Mouse (Mus musculus): Measurements from ENCODE around the gene Golph3l.

DNA sequence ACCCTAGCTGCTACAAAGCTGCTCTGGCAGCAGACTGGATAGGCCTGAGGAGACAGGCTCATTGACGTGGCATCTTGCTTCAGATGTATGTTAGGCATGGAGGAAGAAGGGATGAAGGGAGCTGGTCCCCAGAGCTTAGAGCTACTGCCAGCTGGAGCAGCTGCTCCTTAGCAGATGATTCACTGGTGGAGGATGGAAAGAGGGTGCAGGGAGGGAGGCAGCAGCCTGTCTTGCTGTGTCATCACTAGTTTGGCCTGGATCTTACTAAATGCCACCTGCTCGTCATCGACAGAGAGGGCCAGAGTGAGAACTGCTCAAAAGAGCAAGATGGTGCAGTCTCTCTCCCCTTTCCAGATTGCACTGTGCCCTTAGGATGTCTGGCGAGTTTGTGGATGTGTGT lies 41.0 kb downstream of the Golph3l start:
- no peak for TF ChIP-seq CTCF (IDR thresholded peaks at IDR 0.05; ENCODE audit: low read depth, low read length)
- no peak for TF ChIP-seq POLR2A (IDR thresholded peaks at IDR 0.05; ENCODE audit: insufficient read depth, low read length)
- TF ChIP-seq EP300 (IDR thresholded peaks at IDR 0.05; ENCODE audit: insufficient read depth, low read depth, low read length), result no peak
